Mouse (Mus musculus) cerebellum, postnatal 4 days (tissue): ENCODE results near the gene Wnt5a.

Experiments used
- DNase-seq, 2 experiments: peaks; one replicate each; pipeline ENCODE4 v3.0.0; 2022; ENCODE audit warnings: low spot score in 2 of 2, mixed read lengths in 1 of 2

Gene Wnt5a

DNA sequence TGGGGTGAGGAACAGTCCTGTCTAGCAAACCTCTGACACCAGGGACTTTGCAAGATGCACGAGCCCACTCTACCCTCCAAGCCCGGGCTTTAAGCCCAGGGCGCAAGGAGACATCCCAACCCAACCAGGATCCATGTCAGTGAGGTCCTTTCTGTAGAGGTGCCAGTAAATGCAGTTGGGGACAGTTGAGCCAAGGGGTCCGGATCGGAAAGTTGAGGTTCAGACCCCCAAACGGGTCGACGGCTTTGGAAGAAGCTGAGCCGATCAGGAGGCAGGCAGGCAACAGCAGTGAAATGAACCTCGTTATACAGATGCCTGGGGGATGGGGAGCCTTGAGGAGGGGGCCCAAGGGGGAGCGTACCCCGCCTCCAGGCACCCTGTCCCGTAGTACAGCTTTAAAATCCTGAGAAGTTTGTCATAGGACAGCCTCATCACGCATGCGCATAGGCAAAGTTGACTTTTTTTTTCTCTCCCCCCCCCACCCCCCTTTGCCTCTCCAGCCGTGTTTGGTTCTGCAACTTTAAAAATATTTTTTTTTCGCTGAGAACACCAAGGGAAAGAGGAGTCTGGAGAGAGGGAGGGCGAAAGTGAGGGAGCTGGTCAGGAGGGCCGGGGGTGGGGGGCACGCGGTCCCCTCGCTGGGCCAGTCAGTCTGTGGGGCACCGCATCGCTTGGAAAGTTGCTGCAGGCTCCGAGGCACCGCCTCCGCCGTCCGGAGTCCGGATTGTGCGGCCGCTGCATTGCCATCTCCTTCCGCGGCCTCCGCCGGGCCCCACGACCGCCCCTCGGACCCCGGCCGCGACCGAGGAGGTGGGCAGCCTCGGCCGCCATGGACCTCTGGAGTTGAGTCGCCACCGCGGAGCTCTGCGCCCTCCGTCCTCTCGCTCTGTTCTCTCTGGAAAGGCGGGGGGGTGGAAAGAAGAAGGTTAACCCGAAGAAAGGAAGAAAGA lies at the start of gene Wnt5a:
Gene Wnt5a (plus strand): TSS at position 650 of the 950 bp plus-strand sequence.
- DNase-seq = peak in 1 of 2 experiments; percentile 23

GRCm38 (mm10) chr14:28456372-28457076 lies 48.0 kb upstream of the Wnt5a start:
- DNase-seq = no peak

DNA sequence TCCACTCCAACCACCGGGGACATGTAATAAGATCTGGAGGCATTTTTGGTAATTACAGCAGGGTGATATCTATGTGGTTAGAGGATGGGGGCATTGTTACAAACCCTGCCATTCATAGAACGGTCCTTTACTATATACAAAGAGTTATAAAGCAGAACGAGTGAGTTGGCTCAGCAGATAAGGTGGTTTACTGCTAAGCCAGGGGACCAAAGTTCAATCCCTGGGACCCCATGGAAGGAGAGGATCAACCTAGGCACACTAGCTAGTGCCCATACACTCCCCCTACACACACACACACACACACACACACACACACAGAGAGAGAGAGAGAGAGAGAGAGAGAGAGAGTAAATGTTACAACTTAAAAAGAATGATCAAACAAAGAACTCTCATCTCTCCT lies 47.1 kb upstream of the Wnt5a start:
- no peak for DNase-seq

GRCm38 (mm10) chr14:28467956-28468355 lies 36.6 kb upstream of the Wnt5a start:
- DNase-seq = no peak

DNA sequence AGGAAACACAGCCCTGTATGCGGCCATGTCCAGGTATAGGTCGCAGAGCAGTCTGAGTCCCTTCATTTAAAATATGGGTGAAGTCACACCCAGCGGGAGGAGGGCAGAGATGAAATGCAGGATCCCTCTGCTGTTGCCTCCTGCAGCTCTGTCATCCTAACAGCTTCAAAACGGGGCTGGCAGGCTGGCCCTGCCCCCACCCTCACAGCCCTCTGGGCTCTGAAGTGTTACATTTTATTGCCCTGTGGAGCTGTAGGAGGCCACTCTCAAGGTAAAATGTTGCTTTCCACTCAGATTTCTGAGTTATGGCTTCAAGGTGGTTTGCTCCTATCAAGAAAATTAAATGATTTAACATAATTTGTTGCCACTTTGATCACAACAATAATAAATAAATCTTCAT lies 34.9 kb upstream of the Wnt5a start:
- DNase-seq = no peak

DNA sequence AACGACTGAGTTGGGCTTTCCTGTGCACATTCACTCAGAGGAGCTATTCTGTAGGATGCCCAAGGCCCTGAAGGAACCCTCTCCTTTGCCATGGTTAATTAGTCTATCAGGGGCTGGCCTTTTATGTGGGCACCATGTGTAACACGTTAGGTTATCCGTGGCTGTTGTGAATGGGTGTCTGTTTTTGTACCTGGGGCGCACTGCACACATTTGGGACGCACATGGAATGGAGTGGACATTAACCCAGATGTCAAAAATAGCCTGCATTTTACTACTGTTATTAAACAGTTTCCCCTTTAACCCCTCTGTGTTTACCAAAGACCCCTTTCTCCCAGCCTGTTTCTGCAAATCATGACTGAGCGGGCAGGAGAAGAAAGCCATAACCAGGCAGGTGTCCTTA lies 34.3 kb upstream of the Wnt5a start:
- DNase-seq = no peak

DNA sequence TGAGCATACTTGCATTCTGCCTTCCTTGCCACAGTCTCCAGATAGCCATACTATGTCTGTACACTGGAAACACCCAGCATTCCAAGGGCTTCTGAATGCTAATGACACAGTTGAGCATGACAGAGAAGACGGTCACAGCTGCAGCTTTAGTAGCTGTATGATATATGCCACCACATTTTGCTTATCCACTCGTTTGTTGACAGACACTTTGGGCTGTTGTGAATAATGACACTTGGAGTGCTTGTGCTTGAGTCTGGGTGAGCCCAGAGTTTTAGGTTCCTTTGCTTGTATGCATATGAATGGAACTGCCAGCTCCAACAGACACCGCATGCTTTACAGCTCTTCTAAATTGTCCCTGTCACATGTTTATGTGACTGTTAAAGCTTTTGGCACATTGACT lies 29.5 kb upstream of the Wnt5a start:
- no peak for DNase-seq

GRCm38 (mm10) chr14:28475421-28475820 lies 29.1 kb upstream of the Wnt5a start:
- DNase-seq = no peak

DNA sequence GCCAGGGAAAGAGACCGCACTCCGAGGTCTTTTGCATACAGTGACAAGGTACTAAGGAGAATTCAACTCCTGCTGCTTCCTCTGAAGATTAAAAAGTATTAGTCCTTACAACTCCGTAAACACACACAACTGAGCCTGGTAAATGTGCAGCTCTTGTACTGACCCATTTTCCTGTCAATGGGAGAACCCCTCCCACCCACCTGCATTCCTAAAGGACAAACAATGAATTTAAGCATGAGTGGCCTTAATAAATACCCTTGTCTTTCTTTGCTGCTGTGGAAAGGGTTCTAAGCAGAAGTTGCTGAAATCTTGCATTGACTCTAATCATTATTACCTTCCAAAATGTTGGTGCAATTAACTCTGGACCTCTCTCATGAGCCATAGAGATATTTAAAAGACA lies 27.8 kb upstream of the Wnt5a start:
- DNase-seq = no peak

DNA sequence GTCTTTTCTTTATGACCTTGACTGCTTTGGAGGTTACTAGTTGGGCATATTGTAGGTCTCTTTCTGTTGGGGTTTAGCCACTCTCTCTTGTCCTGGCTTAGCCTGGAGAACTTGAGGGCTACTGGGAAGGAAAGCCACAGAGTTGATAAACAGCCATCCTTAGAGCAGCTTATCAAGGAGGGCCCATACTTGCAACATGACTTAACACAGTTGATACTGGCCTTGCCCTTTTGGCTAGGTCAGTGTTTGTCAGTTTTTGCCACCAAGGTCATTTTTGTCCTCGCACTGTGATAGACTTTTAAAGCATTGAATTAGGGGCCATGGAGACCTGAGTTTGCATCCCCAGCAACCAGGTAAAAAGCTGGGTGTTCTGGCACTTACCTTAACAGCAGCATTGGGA lies 23.7 kb upstream of the Wnt5a start:
- DNase-seq = no peak

DNA sequence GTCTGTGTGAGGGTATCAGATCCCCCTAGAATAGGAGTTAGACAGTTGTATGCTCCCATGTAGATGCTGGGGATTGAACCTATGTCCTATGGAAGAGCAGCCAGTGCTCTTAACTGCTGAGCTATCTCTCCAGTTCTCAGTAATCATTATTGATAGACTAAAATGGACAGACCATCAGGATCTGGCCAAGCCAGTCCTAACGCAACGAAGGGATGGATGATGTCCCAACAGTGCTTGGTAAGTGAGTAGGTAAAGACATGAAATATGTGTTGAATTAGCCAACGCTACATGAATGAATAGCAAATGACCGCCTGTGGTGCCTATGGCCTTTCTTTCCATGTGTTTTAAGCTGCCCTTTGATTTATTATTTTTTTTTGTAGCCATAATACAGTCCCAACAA lies 10.7 kb upstream of the Wnt5a start:
- DNase-seq = no peak

GRCm38 (mm10) chr14:28494273-28494672 lies 10.3 kb upstream of the Wnt5a start:
- DNase-seq = no peak

GRCm38 (mm10) chr14:28501216-28501878 lies 3.2 kb upstream of the Wnt5a start:
- no peak for DNase-seq

GRCm38 (mm10) chr14:28503276-28503675 lies 1.3 kb upstream of the Wnt5a start:
- no peak for DNase-seq

DNA sequence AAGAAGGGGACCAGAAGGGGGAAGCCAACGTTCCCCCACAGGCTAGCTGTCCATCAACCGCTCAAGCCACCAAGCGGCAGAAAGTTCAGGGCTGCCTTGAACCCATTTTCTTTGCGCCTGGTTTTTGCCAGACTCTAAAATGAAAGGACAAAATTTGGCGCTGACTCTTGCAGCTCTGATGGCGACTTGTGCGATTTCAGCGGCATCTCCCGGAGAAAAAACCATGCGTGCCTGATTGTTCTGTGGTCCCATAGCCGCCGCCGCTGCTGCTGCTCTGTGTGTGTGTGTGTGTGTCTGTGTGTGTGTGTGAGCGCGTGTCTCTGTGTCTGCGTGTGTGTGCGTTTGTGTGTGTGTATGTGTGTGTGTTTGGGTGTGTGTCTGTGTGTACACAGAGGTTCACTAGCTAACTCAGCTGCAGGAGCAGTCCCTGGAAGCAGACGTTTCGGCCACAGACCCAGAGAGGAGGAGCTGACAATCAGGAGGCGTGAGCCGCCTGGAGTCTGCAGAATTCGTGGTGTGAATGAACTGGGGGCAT lies 568 bp downstream of the Wnt5a start:
- DNase-seq = peak in 1 of 2 experiments; percentile 42

DNA sequence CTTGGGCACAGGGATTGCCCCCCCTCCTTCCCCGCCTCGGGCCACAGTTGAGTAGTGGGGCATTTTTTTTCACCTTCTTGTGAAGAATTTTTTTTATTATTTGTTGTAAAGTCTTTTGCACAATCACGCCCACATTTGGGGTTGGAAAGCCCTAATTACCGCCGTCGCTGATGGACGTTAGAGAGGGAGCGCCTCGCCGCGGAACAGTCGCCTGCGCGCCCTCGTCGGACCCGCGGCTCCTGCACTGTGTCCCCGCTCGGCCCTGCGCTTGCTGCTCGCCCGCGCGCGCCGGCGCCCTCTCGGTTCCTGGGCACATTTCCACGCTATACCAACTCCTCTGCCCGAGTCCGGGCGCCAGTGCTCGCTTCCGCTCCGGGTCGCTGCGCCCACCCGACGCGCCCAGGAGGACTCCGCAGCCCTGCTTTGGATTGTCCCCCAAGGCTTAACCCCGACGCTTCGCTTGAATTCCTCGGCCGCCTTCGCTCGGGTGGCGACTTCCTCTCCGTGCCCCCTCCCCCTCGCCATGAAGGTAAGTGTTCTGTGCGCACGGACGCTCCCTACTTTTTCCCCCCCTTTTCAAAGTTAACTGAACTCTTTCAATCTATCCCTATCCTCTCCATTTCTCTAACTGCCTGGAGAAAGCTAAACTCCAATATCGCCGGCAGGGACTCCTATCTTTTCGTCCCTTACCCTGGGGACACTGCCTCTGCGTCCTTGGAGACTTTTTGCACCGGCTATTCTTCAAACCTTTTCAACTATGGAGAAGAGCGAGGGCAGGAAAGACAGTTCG lies 1.2 kb downstream of the Wnt5a start:
- peak in 1 of 2 experiments; percentile 47 for DNase-seq

DNA sequence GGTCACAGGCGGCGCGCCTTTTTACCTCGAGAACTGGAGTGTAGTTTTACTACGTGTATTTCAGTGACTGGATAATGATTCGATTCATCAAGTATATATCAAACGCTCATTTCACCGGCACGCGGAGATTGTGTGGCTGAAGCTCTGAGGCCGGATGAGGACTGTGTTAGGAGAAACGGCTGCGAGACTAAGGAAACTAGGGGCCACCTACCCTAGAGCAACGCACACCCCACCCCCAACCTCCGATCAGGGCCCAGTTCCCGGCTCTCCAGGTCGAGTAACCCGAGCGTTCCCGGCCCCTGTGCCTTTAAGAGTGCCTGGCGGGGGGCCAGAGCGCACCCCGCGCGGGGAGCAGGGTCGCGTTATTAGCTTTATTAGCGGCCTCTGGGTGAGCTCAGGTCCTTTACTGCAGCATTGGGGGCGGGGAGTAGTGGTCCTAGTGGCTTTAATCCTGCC lies 1.9 kb downstream of the Wnt5a start:
- DNase-seq = peak in 1 of 2 experiments; percentile 44

- no peak for DNase-seq
These were observed 2.5 kb downstream of the Wnt5a start for GRCm38 (mm10) chr14:28507011-28507410.

GRCm38 (mm10) chr14:28507471-28507870 lies 2.9 kb downstream of the Wnt5a start:
- peak; percentile 44 to 74 for DNase-seq

- no peak for DNase-seq
These were observed 4.0 kb downstream of the Wnt5a start for GRCm38 (mm10) chr14:28508288-28509258.
